Mouse (Mus musculus) 416B (cell line): Measurements from ENCODE around the gene Prr11.

Source experiments
- DNase-seq: peaks from one replicate; pipeline ENCODE4 v3.0.0; 2011; ENCODE audit warnings: low read depth

Gene Prr11

DNA sequence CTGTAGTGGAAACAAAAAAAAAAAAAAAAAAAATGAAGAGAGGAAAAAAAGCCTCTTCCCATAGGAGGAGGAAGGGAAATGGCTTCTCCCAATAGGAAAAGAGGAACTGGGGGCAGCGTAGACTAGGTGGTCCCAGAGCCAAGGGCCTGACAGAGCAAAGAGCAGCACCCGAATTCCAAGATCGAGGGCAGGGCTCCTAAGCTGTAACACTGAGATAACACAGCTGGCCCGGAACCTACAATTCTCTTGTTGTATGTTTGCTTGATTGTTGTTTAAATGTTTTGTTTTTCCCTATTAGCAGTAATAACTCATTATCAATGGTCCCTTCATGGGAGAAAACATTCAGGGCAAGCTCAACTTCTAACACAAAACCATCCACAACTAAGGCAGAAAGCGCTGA, 61.5 kb downstream of the Prr11 start:
- DNase-seq, result no peak

GRCm38 (mm10) chr11:87043052-87043451, 65.5 kb downstream of the Prr11 start:
- no peak for DNase-seq

DNA sequence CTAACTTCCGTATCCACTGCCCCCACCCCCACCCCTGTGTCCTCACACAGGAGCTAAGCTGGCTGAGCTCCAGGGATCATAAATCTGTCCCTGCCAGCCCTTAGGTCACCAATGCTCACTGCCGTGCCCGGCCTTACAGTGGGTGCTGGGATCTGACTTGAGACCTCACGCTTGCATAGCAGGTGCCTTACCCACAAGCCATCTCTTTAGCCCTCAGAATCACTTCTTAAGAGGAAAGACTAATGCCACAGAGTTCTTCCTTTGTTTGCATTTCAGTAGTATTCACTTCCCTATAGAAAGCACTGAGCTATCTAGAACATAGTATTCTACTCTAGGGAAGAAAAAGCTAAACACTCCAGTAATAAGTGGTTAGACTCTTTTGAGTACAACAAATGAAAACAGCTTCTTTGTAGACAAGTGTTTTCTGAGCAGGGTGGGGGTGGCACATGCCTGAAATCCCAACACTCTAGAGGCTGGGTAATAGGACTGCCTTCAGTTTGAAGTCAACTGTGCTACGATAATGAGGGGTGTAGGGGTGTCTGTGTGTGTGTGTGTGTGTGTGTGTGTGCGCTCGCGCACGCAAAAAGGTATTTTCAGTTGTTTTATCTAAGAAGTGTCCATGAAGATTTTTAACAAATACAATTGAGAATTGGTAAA, 69.1 kb downstream of the Prr11 start:
- no peak for DNase-seq
